Mouse (Mus musculus) kidney, embryonic 14.5 days (tissue): ENCODE data around the gene Osbpl5. TPM values are rescaled to one million over a fixed set of nuclear protein-coding genes. Genes with fewer than 3 reads are reported as not detected.

Experiments used
- ATAC-seq: fragments of 200-750 bp; cut with Nextera tagmentation; 2 replicates; pipeline ENCODE4 v1.8.0; 2017; ENCODE audit warnings: moderate number of reproducible peaks, mild to moderate bottlenecking, moderate TSS enrichment, moderate library complexity; ENCODE audit not compliant: low FRiP score, low TSS enrichment
- H3K27ac ChIP-seq: fragments of 300-500 bp; sonication (generic); 2 replicates; pipeline ENCODE4 v1.5.1; 2014; ENCODE audit warnings: low read depth, mild to moderate bottlenecking, low read length, moderate library complexity, mixed read lengths
- H3K27me3 ChIP-seq: fragments of 300-500 bp; sonication (generic); 2 replicates; pipeline ENCODE4 v1.6.1; 2014; ENCODE audit warnings: mild to moderate bottlenecking, low read length; ENCODE audit not compliant: control insufficient read depth, insufficient read depth
- H3K36me3 ChIP-seq: fragments of 300-500 bp; sonication (generic); 2 replicates; pipeline ENCODE4 v1.6.1; 2014; ENCODE audit warnings: low read length, mixed read lengths; ENCODE audit not compliant: control insufficient read depth, insufficient read depth
- H3K4me1 ChIP-seq: fragments of 300-500 bp; sonication (generic); 2 replicates; pipeline ENCODE4 v1.6.1; 2014; ENCODE audit warnings: low read length, mixed read lengths; ENCODE audit not compliant: control insufficient read depth, insufficient read depth
- H3K4me2 ChIP-seq: fragments of 300-500 bp; sonication (generic); replicated peaks from 2 replicates; pipeline ENCODE4 v1.6.1; 2014; ENCODE audit warnings: low read depth, mild to moderate bottlenecking, low read length
- H3K4me3 ChIP-seq: fragments of 300-500 bp; sonication (generic); 2 replicates; pipeline ENCODE4 v1.5.1; 2014; ENCODE audit warnings: mild to moderate bottlenecking, low read length
- H3K9ac ChIP-seq: fragments of 300-500 bp; sonication (generic); 2 replicates; pipeline ENCODE4 v1.6.1; 2014; ENCODE audit warnings: low read depth, mild to moderate bottlenecking, low read length, moderate library complexity
- H3K9me3 ChIP-seq: fragments of 300-500 bp; sonication (generic); 2 replicates; pipeline ENCODE4 v1.6.1; 2016; ENCODE audit warnings: low read length; ENCODE audit not compliant: control insufficient read depth
- WGBS: fragments of 180-500 bp; shearing (Covaris S2); extraction: QIAGEN DNeasy Blood & Tissue Kit; methylation state at CpG from one replicate; pipeline ENCODE4 v1.1.7; 2014; 5-methylcytosine and 5-hydroxymethylcytosine counted together
- polyA plus RNA-seq: library from polyadenylated mRNA; unstranded; fragments of >200 nt; fragmentation: Nextera tagmentation; extraction: Ambion mirVana; gene quantifications from 2 replicates; pipeline ENCODE4 v1.2.1, GENCODE M21; 2014

Osbpl5 gene
- polyA plus RNA-seq, 1 experiment from 2014 or later, result 30.7 TPM

- H3K36me3 ChIP-seq, result no peaks in the 10 kb centered on the region
- H3K27ac ChIP-seq, result no peak overlapping the region
- H3K27me3 ChIP-seq, result no peaks in the 10 kb centered on the region
- peak; percentile 29; the same call in 1 of the 2 replicates for ATAC-seq
- H3K9me3 ChIP-seq, result no peaks in the 10 kb centered on the region
- no peak overlapping the region for H3K9ac ChIP-seq
- WGBS, result 85% methylated on average over 4 of the region's 4 CpGs
- no peak overlapping the region for H3K4me3 ChIP-seq
- no peaks in the 10 kb centered on the region for H3K4me1 ChIP-seq
- no peak overlapping the region for H3K4me2 ChIP-seq
Measured at GRCm38 (mm10) chr7:143723841-143724240, 32.9 kb downstream of the Osbpl5 start.

- H3K9ac ChIP-seq, result no peak overlapping the region
- no peak overlapping the region for H3K27ac ChIP-seq
- no peak overlapping the region for H3K4me3 ChIP-seq
- H3K27me3 ChIP-seq, result no peaks in the 10 kb centered on the region
- H3K4me1 ChIP-seq, result 0 out of 2 replicates have a peak, but pooled peaks cover 4% of the 10 kb centered on the region
- H3K4me2 ChIP-seq, result no peak overlapping the region
- WGBS, result 85% methylated on average over 5 of the region's 5 CpGs
- H3K9me3 ChIP-seq, result no peaks in the 10 kb centered on the region
- no peak for ATAC-seq
- H3K36me3 ChIP-seq, result no peaks in the 10 kb centered on the region
Measured at GRCm38 (mm10) chr7:143722646-143723045, 34.1 kb downstream of the Osbpl5 start.

GRCm38 (mm10) chr7:143717811-143718210 is 39.0 kb downstream of the Osbpl5 start:
- ATAC-seq, result 0 out of 2 replicates have a peak, but pooled peaks have one; percentile 33
- H3K27ac ChIP-seq, result no peak overlapping the region

GRCm38 (mm10) chr7:143713421-143713820 is 43.4 kb downstream of the Osbpl5 start:
- Histone ChIP-seq H3K4me2 (no peak overlapping the region), H3K27ac (no peak overlapping the region), H3K4me1 (peaks cover 4% of the 10 kb centered on the region; the same call in 1 of the 2 replicates), H3K9me3 (no peaks in the 10 kb centered on the region), H3K27me3 (no peaks in the 10 kb centered on the region), H3K9ac (no peak overlapping the region), H3K36me3 (peaks cover 31% of the 10 kb centered on the region; the same call in 1 of the 2 replicates), H3K4me3 (no peak overlapping the region)
- no peak for ATAC-seq
- 58% methylated on average over 4 of the region's 4 CpGs for WGBS

More at GRCm38 (mm10) chr7:143717811-143718210, 39.0 kb downstream of the Osbpl5 start:
- no peak overlapping the region for H3K9ac ChIP-seq
- no peak overlapping the region for H3K4me2 ChIP-seq
- 0 out of 2 replicates have a peak, but pooled peaks cover 4% of the 10 kb centered on the region for H3K4me1 ChIP-seq
- no peak overlapping the region for H3K4me3 ChIP-seq
- WGBS, result 86% methylated on average over 1 of the region's 1 CpGs
- no peaks in the 10 kb centered on the region for H3K9me3 ChIP-seq
- no peaks in the 10 kb centered on the region for H3K27me3 ChIP-seq
- peaks cover 19% of the 10 kb centered on the region; the same call in 1 of the 2 replicates for H3K36me3 ChIP-seq

GRCm38 (mm10) chr7:143712771-143713348 is 43.9 kb downstream of the Osbpl5 start:
- H3K4me2 ChIP-seq, result no peak overlapping the region
- H3K9me3 ChIP-seq, result no peaks in the 10 kb centered on the region
- H3K9ac ChIP-seq, result no peak overlapping the region
- H3K27ac ChIP-seq, result no peak overlapping the region
- H3K27me3 ChIP-seq, result no peaks in the 10 kb centered on the region
- 85% methylated on average over 8 of the region's 8 CpGs for WGBS
- H3K4me1 ChIP-seq, result no peaks in the 10 kb centered on the region; the same call in 1 of the 2 replicates
- ATAC-seq, result no peak
- peaks cover 31% of the 10 kb centered on the region; the same call in 1 of the 2 replicates for H3K36me3 ChIP-seq
- H3K4me3 ChIP-seq, result no peak overlapping the region

- H3K9me3 ChIP-seq, result no peaks in the 10 kb centered on the region
- no peak overlapping the region for H3K4me2 ChIP-seq
- no peaks in the 10 kb centered on the region; the same call in 1 of the 2 replicates for H3K4me1 ChIP-seq
- WGBS, result 59% methylated on average over 4 of the region's 4 CpGs
- H3K4me3 ChIP-seq, result no peak overlapping the region
- no peaks in the 10 kb centered on the region for H3K27me3 ChIP-seq
- ATAC-seq, result no peak
- H3K27ac ChIP-seq, result no peak overlapping the region
- H3K9ac ChIP-seq, result no peak overlapping the region
- peaks cover 31% of the 10 kb centered on the region; the same call in 1 of the 2 replicates for H3K36me3 ChIP-seq
Measured at GRCm38 (mm10) chr7:143712023-143712422, 44.8 kb downstream of the Osbpl5 start.

GRCm38 (mm10) chr7:143711381-143711780 is 45.4 kb downstream of the Osbpl5 start:
- H3K4me3 ChIP-seq, result no peak overlapping the region
- H3K27ac ChIP-seq, result no peak overlapping the region
- H3K27me3 ChIP-seq, result no peaks in the 10 kb centered on the region
- no peak overlapping the region for H3K4me2 ChIP-seq
- 73% methylated on average over 7 of the region's 7 CpGs for WGBS
- no peaks in the 10 kb centered on the region for H3K9me3 ChIP-seq
- no peak overlapping the region for H3K9ac ChIP-seq
- no peaks in the 10 kb centered on the region; the same call in 1 of the 2 replicates for H3K4me1 ChIP-seq
- no peak for ATAC-seq
- H3K36me3 ChIP-seq, result peaks cover 31% of the 10 kb centered on the region; the same call in 1 of the 2 replicates

- Histone ChIP-seq H3K9me3 (no peaks in the 10 kb centered on the region), H3K9ac (no peak overlapping the region), H3K4me1 (no peaks in the 10 kb centered on the region; the same call in 1 of the 2 replicates), H3K27ac (no peak overlapping the region), H3K36me3 (peaks cover 29% of the 10 kb centered on the region; the same call in 1 of the 2 replicates), H3K4me3 (no peak overlapping the region), H3K27me3 (no peaks in the 10 kb centered on the region), H3K4me2 (no peak overlapping the region)
- ATAC-seq, result no peak
- 85% methylated on average over 7 of the region's 7 CpGs for WGBS
Measured at GRCm38 (mm10) chr7:143709395-143709794, 47.4 kb downstream of the Osbpl5 start.

- H3K4me2 ChIP-seq, result no peak overlapping the region
- ATAC-seq, result peak; percentile 81
- no peak overlapping the region for H3K4me3 ChIP-seq
- H3K9ac ChIP-seq, result no peak overlapping the region
- H3K4me1 ChIP-seq, result no peaks in the 10 kb centered on the region
- no peaks in the 10 kb centered on the region for H3K9me3 ChIP-seq
- H3K36me3 ChIP-seq, result peaks cover 28% of the 10 kb centered on the region; the same call in 1 of the 2 replicates
- no peaks in the 10 kb centered on the region for H3K27me3 ChIP-seq
- 39% methylated on average over 7 of the region's 7 CpGs for WGBS
- H3K27ac ChIP-seq, result no peak overlapping the region
Measured at GRCm38 (mm10) chr7:143706697-143707438, 49.9 kb downstream of the Osbpl5 start.
